Mouse (Mus musculus) heart, embryonic 15.5 days (tissue): ENCODE results near the gene Gm21976. TPM values are rescaled to one million over a fixed set of nuclear protein-coding genes. Genes with fewer than 3 reads are reported as not detected.

Source experiments
- ATAC-seq: fragments of 200-750 bp; cut with Nextera tagmentation; replicated peaks from 2 replicates; pipeline ENCODE4 v1.8.0; 2017; ENCODE audit warnings: low read depth, moderate TSS enrichment; ENCODE audit not compliant: insufficient number of reproducible peaks, insufficient read depth, low FRiP score
- H3K27ac ChIP-seq: fragments of 300-500 bp; sonication (generic); 2 replicates; pipeline ENCODE4 v1.5.1; 2015; ENCODE audit warnings: mild to moderate bottlenecking, inconsistent platforms
- H3K27me3 ChIP-seq: fragments of 300-500 bp; sonication (generic); 2 replicates; pipeline ENCODE4 v1.6.1; 2015; ENCODE audit warnings: inconsistent platforms
- H3K36me3 ChIP-seq: fragments of 300-500 bp; sonication (generic); 2 replicates; pipeline ENCODE4 v1.6.1; 2015; ENCODE audit warnings: mild to moderate bottlenecking, inconsistent platforms
- H3K4me1 ChIP-seq: fragments of 300-500 bp; sonication (generic); replicated peaks from 2 replicates; pipeline ENCODE4 v1.6.1; 2015; ENCODE audit warnings: inconsistent platforms
- H3K4me2 ChIP-seq: fragments of 300-500 bp; sonication (generic); 2 replicates; pipeline ENCODE4 v1.6.1; 2015; ENCODE audit warnings: inconsistent platforms, mild to moderate bottlenecking, moderate library complexity
- H3K4me3 ChIP-seq: fragments of 300-500 bp; sonication (generic); 2 replicates; pipeline ENCODE4 v1.5.1; 2015; ENCODE audit warnings: mild to moderate bottlenecking, inconsistent platforms
- H3K9ac ChIP-seq: fragments of 300-500 bp; sonication (generic); 2 replicates; pipeline ENCODE4 v1.6.1; 2015; ENCODE audit warnings: mild to moderate bottlenecking, inconsistent platforms
- H3K9me3 ChIP-seq: fragments of 300-500 bp; sonication (generic); replicated peaks from 2 replicates; pipeline ENCODE4 v1.6.1; 2016; ENCODE audit warnings: inconsistent platforms
- WGBS: fragments of 180-500 bp; shearing (Covaris S2); methylation state at CpG from one replicate; pipeline ENCODE4 v1.1.7; 2015; ENCODE audit warnings: mixed read lengths; 5-methylcytosine and 5-hydroxymethylcytosine counted together
- polyA plus RNA-seq: library from polyadenylated mRNA; unstranded; fragments of >200 nt; fragmentation: Nextera tagmentation; extraction: Ambion mirVana; gene quantifications from 2 replicates; pipeline ENCODE4 v1.2.1, GENCODE M21; 2015

The Gm21976 gene
- polyA plus RNA-seq, 1 experiment from 2014 or later, result not detected

DNA sequence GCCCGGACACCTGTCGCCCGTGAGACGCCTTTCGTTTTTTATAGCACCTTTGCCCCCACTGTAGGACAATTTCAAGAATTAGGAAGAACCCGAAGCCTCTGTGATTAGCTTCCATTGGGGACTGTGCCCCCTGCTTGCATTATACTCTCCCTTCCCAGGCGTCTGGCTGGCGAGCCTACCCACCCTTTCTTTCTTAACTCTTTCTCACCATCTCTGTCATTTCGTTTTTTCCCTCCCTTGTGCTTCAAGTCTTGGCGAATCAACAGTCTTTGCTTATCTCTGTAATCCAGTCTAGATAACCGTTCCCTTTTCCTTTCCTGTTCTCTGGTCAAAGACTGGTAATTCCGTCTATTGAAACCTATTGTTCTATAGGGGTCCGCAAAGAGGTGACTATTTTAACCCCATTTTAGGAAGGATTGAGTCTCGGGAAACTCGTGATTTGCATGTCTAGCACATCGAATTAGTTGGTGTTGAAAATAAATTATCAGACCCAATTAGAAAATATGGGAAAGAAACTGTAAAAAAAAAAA is 16.2 kb upstream of the Gm21976 start:
- under 1% methylated on average over 16 of the region's 16 CpGs for WGBS
- Histone ChIP-seq H3K36me3 (peaks cover 27% of the 10 kb centered on the region), H3K4me3 (peak overlapping the region; percentile 93), H3K9ac (peak overlapping the region; percentile 89), H3K9me3 (no peaks in the 10 kb centered on the region), H3K4me1 (peaks cover 18% of the 10 kb centered on the region), H3K27ac (peak overlapping the region; percentile 96), H3K27me3 (no peaks in the 10 kb centered on the region), H3K4me2 (peak overlapping the region; percentile 72)
- peak; percentile 10; the same call in 1 of the 2 replicates for ATAC-seq

DNA sequence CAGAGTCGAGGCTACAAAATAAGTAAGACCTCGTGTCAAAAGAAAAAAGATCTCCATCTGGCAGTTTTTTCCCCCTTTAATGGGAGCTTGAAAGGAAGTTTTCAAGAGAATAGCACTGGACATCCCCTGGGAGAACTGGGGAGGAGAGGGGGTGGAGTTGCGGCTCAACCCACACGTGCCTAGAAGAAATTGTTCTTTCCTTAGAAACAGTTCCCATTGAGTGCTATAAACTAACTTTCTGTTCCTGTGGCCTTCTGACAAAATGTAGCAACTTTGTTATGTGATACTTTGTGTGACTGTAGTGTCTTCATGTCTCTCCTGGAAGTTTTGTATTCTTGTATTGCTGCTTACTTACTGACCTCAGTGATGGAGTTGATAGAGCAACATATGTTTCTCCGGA is 15.6 kb upstream of the Gm21976 start:
- no peak for ATAC-seq
- Histone ChIP-seq H3K36me3 (peaks cover 27% of the 10 kb centered on the region), H3K4me3 (peak overlapping the region; percentile 93), H3K9me3 (no peaks in the 10 kb centered on the region), H3K4me2 (peak overlapping the region; percentile 72), H3K27ac (no peak overlapping the region), H3K9ac (peak overlapping the region; percentile 89; the same call in 1 of the 2 replicates), H3K27me3 (no peaks in the 10 kb centered on the region), H3K4me1 (peaks cover 18% of the 10 kb centered on the region)
- 34% methylated on average over 5 of the region's 5 CpGs for WGBS

DNA sequence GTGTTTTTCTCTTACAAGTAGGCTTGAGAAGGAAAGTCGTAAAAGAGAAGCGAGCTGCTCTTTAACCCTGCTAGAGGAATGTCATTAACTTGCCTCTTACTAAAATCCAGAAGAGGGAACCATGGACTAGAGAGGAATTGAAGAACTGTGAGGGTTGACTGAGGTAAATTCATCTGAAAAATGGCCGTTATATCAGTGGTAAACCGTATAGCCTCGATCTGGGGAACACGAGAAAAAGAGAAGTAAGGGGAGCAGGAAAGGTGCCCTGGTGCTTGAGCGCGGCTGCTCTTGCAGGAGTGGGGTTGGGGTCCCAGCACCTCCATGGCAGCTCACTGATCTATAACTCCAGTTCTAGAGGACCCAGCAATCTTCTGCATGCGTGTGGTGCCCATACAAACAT is 5.7 kb upstream of the Gm21976 start:
- peaks cover 5% of the 10 kb centered on the region for H3K4me1 ChIP-seq
- H3K36me3 ChIP-seq, result peaks cover 31% of the 10 kb centered on the region
- no peaks in the 10 kb centered on the region for H3K27me3 ChIP-seq

DNA sequence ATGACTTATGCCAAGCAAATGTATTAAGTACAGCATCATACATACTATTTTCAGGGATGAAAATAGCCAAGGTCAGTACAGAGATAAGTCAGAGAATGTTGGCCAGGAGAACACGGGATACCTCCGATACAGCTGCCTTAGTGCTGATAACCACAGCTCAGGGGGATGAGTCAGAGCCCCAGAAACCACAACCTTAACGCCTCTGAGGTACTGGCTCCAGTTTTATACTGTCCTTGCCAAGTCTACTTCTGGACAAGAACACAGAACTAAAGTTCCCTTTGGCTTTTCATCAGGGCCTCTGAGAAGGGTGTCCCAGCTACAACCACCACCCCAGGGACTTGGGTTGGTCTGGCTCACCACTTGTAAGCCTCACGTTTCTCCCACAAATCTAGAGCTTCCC is 4.0 kb upstream of the Gm21976 start:
- peak overlapping the region; percentile 51 for H3K27ac ChIP-seq
- no peaks in the 10 kb centered on the region for H3K27me3 ChIP-seq
- peaks cover 5% of the 10 kb centered on the region for H3K4me1 ChIP-seq
- H3K9me3 ChIP-seq, result no peaks in the 10 kb centered on the region
- H3K9ac ChIP-seq, result no peak overlapping the region
- H3K4me2 ChIP-seq, result no peak overlapping the region
- 33% methylated on average over 4 of the region's 4 CpGs for WGBS
- H3K4me3 ChIP-seq, result no peak overlapping the region
- peaks cover 28% of the 10 kb centered on the region for H3K36me3 ChIP-seq
- peak; percentile 76; the same call in 1 of the 2 replicates for ATAC-seq

More for the DNA sequence above, 5.7 kb upstream of the Gm21976 start:
- 91% methylated on average over 9 of the region's 9 CpGs for WGBS
- Histone ChIP-seq H3K27ac (no peak overlapping the region), H3K9ac (no peak overlapping the region), H3K9me3 (no peaks in the 10 kb centered on the region), H3K4me3 (no peak overlapping the region), H3K4me2 (no peak overlapping the region)
- no peak for ATAC-seq

DNA sequence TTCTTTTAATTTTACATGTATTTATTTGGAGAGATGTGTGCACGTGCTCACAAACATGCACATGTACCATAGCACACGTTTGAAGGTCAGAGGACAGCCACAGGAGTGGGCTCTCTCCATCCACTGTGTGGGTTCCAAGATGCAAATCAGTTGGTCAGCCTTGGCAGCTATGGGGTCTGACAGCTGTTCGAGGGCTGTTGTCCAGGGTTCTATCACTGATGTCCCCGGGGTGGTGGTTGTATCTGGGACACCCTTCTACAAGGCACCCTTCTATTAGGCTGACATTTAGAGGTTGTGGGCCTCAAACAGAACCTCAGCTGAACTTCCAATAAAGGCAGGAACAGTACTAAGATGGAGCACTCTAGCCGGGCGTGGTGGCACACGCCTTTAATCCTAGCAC is 3.4 kb upstream of the Gm21976 start:
- ATAC-seq, result no peak
- Histone ChIP-seq H3K27me3 (no peaks in the 10 kb centered on the region), H3K9me3 (no peaks in the 10 kb centered on the region), H3K9ac (no peak overlapping the region), H3K4me1 (peaks cover 5% of the 10 kb centered on the region), H3K36me3 (peaks cover 22% of the 10 kb centered on the region), H3K4me3 (no peak overlapping the region), H3K4me2 (no peak overlapping the region), H3K27ac (peak overlapping the region; percentile 14; the same call in 1 of the 2 replicates)
- WGBS, result 84% methylated on average over 7 of the region's 7 CpGs

DNA sequence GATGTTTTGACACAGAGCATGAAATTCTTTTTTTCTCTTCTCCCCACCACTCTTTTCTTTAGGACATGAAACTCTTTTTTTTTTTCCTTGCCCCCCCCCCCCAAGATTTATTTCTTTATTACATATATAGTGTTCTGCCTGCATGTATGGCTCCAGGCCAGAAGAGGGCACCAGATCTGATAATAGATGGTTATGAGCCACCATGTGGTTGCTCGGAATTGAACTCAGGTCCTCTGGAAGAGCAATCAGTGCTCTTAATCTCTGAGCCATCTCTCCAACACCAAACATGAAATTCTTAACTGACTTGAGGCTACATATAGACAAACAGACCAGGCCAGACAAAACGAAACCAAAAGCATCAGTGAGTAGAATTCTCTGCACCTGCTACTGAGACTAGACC is 2.2 kb upstream of the Gm21976 start:
- Histone ChIP-seq H3K4me2 (no peak overlapping the region), H3K4me3 (no peak overlapping the region), H3K27ac (no peak overlapping the region), H3K4me1 (peaks cover 5% of the 10 kb centered on the region), H3K27me3 (no peaks in the 10 kb centered on the region), H3K9me3 (no peaks in the 10 kb centered on the region), H3K9ac (no peak overlapping the region), H3K36me3 (peaks cover 13% of the 10 kb centered on the region)
- 78% methylated on average over 2 of the region's 2 CpGs for WGBS
- ATAC-seq, result no peak

DNA sequence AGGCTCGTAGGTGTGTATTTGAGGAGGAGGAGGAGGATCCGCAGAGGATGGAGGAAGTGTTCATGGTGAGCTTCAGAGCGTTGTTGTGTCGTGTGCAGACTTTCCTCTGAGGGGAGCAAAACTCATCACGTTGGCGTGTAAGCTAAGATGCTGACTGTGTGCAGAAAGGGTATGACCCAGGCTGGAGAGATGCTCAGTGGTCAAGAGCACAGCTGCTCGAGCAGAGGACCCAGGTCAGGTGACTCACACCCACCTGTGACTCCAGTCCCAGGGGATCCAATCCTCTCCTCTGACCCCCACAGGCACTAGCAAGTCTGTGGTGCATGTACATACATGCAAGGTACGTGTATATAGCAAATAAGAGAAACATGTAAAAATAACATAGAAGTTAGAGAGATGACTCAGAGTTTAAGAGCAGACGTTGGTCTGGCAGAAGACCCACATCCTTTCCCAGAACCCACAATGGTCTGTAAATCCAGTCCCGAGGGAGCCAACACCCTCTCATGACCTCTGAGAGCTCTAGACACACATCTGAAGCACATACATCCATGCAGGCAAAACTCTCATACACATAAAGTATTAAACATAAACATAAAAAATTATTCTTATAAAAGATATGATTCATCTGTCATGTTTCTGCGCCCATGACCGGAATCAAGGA is 1.4 kb downstream of the Gm21976 start:
- H3K4me2 ChIP-seq, result no peak overlapping the region
- H3K4me1 ChIP-seq, result no peaks in the 10 kb centered on the region
- no peak overlapping the region for H3K4me3 ChIP-seq
- no peaks in the 10 kb centered on the region for H3K27me3 ChIP-seq
- H3K9ac ChIP-seq, result no peak overlapping the region
- H3K36me3 ChIP-seq, result no peaks in the 10 kb centered on the region
- H3K9me3 ChIP-seq, result no peaks in the 10 kb centered on the region
- no peak for ATAC-seq
- H3K27ac ChIP-seq, result no peak overlapping the region
- WGBS, result 67% methylated on average over 12 of the region's 12 CpGs

DNA sequence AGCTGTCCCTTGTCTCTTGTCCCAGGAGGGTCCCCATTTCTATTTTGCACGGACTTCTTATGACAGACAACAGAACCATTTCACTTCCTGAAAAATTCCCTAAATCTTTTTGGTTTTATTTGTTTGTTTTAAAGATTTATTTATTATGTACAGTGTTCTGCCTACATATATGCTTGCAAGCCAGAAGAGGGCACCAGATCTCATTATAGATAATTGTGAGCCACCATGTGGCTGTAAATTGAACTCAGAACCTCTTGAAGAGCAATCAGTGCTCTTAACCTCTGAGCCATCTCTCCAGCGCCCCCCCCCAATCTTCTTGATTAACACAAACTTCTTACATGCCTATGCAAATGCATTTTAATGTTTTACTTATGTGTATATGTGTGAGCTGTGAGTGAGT is 11.0 kb downstream of the Gm21976 start:
- H3K9ac ChIP-seq, result no peak overlapping the region
- H3K27ac ChIP-seq, result no peak overlapping the region
- H3K4me3 ChIP-seq, result no peak overlapping the region
- peaks cover 3% of the 10 kb centered on the region; the same call in 1 of the 2 replicates for H3K4me1 ChIP-seq
- ATAC-seq, result no peak
- H3K27me3 ChIP-seq, result no peaks in the 10 kb centered on the region
- H3K36me3 ChIP-seq, result no peaks in the 10 kb centered on the region
- no peaks in the 10 kb centered on the region for H3K9me3 ChIP-seq
- H3K4me2 ChIP-seq, result no peak overlapping the region
- WGBS, result 35% methylated on average over 2 of the region's 2 CpGs

DNA sequence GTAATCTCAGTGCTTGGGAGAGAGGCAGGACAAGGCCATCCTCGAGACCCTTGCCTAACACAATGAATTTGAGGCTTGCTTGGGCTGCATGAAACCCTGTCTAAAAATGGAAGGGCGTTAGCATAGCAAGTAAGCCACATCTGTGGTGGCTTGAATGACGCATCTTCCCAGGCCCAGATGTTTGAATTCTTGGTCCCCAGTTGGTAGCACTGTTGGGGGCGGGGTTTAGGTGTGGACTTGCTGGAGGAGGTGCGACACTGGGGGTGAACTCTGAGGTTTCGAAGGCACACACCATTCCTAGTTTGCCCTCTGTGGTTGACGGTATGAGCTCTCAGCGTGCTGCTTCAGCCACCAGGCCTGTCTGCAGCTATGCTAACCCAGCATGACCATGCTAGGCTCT is 12.0 kb downstream of the Gm21976 start:
- no peaks in the 10 kb centered on the region for H3K9me3 ChIP-seq
- H3K27me3 ChIP-seq, result no peaks in the 10 kb centered on the region
- no peak overlapping the region for H3K27ac ChIP-seq
- no peak overlapping the region for H3K4me2 ChIP-seq
- H3K36me3 ChIP-seq, result no peaks in the 10 kb centered on the region
- no peak overlapping the region for H3K9ac ChIP-seq
- ATAC-seq, result no peak
- H3K4me3 ChIP-seq, result no peak overlapping the region
- peaks cover 3% of the 10 kb centered on the region; the same call in 1 of the 2 replicates for H3K4me1 ChIP-seq
- 80% methylated on average over 8 of the region's 8 CpGs for WGBS

DNA sequence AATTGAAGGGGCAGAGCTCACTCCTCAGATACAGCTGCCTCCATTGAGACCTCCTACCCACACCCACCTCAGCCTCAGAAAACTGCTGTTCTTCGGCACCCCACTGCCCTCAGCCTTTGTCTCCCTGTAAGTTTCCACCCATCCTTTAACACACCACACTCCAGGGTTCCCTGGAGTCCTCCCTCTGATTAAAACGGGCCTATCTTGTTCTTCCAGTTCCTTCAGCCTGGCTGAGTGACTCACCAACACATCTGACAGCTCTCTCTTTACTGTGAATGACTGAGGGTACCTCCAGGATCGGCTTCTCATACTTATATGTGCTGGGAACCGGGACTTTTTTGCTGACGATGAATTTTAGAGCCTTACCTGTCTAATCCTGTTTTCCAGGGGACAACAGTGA is 16.4 kb downstream of the Gm21976 start:
- Histone ChIP-seq H3K27me3 (no peaks in the 10 kb centered on the region), H3K9ac (no peak overlapping the region), H3K27ac (no peak overlapping the region), H3K4me2 (no peak overlapping the region), H3K9me3 (no peaks in the 10 kb centered on the region), H3K4me1 (peaks cover 7% of the 10 kb centered on the region), H3K36me3 (no peaks in the 10 kb centered on the region), H3K4me3 (no peak overlapping the region)
- ATAC-seq, result no peak
- WGBS, result 35% methylated on average over 5 of the region's 5 CpGs

DNA sequence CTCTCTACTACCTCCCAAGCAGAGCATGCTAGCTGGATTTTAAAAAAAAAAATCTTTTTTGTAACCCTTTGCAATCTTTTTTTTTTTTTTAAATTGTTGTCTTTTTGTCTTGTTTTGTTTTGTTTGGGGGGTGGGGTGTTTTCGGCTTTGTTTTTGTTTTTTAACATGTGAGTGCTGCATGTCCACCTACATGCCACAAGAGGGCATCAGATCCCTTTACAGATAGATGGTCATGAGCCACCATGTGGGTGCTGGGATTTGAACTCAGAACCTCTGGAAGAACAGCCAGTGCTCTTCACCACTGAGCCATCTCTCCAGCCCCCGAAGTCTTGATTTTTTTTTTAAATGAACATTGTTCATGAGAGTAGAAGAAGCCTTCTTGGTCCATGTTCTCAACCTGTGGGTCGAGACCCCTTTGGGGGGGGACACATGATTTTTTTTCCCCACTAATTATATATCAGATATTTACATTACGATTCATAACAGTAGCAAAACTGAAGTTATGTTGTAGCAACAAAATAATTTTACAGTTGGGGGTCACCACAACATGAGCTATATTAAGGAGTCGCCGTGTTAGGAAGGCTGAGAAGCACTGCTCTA is 18.3 kb downstream of the Gm21976 start:
- Histone ChIP-seq H3K9me3 (no peaks in the 10 kb centered on the region), H3K27ac (no peak overlapping the region), H3K36me3 (no peaks in the 10 kb centered on the region), H3K4me2 (no peak overlapping the region), H3K27me3 (no peaks in the 10 kb centered on the region), H3K4me3 (no peak overlapping the region), H3K9ac (no peak overlapping the region), H3K4me1 (peaks cover 7% of the 10 kb centered on the region)
- WGBS, result 86% methylated on average over 6 of the region's 6 CpGs
- ATAC-seq, result no peak
